Mouse (Mus musculus) layer of hippocampus, adult 9-11 months (tissue): ENCODE measurements around the gene Cdc34.

Experiments used
- DNase-seq: peaks from one replicate; pipeline ENCODE4 v3.0.0; 2022

The Cdc34 gene

GRCm38 (mm10) chr10:79681591-79682245 lies at the start of gene Cdc34:
Cdc34 (plus strand) TSS chr10:79682195.
- DNase-seq, result peak; percentile 100

GRCm38 (mm10) chr10:79633006-79633777 lies 48.8 kb upstream of the Cdc34 start:
- peak; percentile 52 for DNase-seq

- DNase-seq, result no peak
Observed at GRCm38 (mm10) chr10:79636287-79636686, 45.7 kb upstream of the Cdc34 start.

- peak; percentile 78 for DNase-seq
Observed at GRCm38 (mm10) chr10:79637128-79638110, 44.6 kb upstream of the Cdc34 start, which contains the start of gene Shc2. Shc2 (minus strand) TSS chr10:79637918.

GRCm38 (mm10) chr10:79638486-79639204 lies 43.4 kb upstream of the Cdc34 start:
- peak; percentile 63 for DNase-seq

GRCm38 (mm10) chr10:79645711-79646110 lies 36.3 kb upstream of the Cdc34 start, which contains the start of gene Odf3l2:
Odf3l2 (minus strand) TSS chr10:79645738.
- DNase-seq, result peak; percentile 48

GRCm38 (mm10) chr10:79649070-79649751 lies 32.8 kb upstream of the Cdc34 start:
- peak; percentile 79 for DNase-seq

- no peak for DNase-seq
Observed at GRCm38 (mm10) chr10:79652789-79653188, 29.2 kb upstream of the Cdc34 start.

GRCm38 (mm10) chr10:79654946-79655395 lies 27.0 kb upstream of the Cdc34 start:
- peak; percentile 79 for DNase-seq

- no peak for DNase-seq
Observed at GRCm38 (mm10) chr10:79658829-79659228, 23.2 kb upstream of the Cdc34 start.

- no peak for DNase-seq
Observed at GRCm38 (mm10) chr10:79660298-79660697, 21.7 kb upstream of the Cdc34 start.

- no peak for DNase-seq
Observed at GRCm38 (mm10) chr10:79661861-79662260, 20.1 kb upstream of the Cdc34 start.

- peak; percentile 45 for DNase-seq
Observed at GRCm38 (mm10) chr10:79664131-79664665, 17.8 kb upstream of the Cdc34 start, which contains the start of gene Madcam1. Madcam1 (plus strand) TSS chr10:79664559.

- no peak for DNase-seq
Observed at GRCm38 (mm10) chr10:79665051-79665450, 16.9 kb upstream of the Cdc34 start.

GRCm38 (mm10) chr10:79666493-79666892 lies 15.5 kb upstream of the Cdc34 start:
- no peak for DNase-seq

GRCm38 (mm10) chr10:79668076-79668475 lies 13.9 kb upstream of the Cdc34 start:
- no peak for DNase-seq

- peak; percentile 95 for DNase-seq
Observed at GRCm38 (mm10) chr10:79668771-79669575, 13.0 kb upstream of the Cdc34 start, which contains the start of gene Tpgs1. Tpgs1 (plus strand) TSS chr10:79669369.

GRCm38 (mm10) chr10:79669576-79670057 lies 12.4 kb upstream of the Cdc34 start:
- DNase-seq, result peak; percentile 81

- no peak for DNase-seq
Observed at GRCm38 (mm10) chr10:79670071-79670888, 11.7 kb upstream of the Cdc34 start.
